Mouse (Mus musculus) cerebellum, postnatal 36 days (tissue): ENCODE measurements around the gene Cyp4f37.
A peak's percentile ranks its signal among the peaks of the same experiment; 100 is the strongest.
"Not testable (repeated sequence)": the region's sequence is repeated elsewhere in the genome, so short reads cannot be mapped to it uniquely, and the experiment has no call there.

Experiments used
- DNase-seq, 2 experiments: peaks; one replicate each; pipeline ENCODE4 v3.0.0; 2021 to 2022; ENCODE audit warnings: mixed read lengths in 2 of 2

The Cyp4f37 gene

GRCm38 (mm10) chr17:32621018-32621417 lies at the start of gene Cyp4f37:
Gene Cyp4f37 (plus strand): TSS chr17:32621309.
- not testable (repeated sequence) for DNase-seq

GRCm38 (mm10) chr17:32573286-32573685 lies 47.8 kb upstream of the Cyp4f37 start:
- DNase-seq: not testable (repeated sequence)

- no peak for DNase-seq
Observed at GRCm38 (mm10) chr17:32577496-32578186, 43.5 kb upstream of the Cyp4f37 start.

- no peak for DNase-seq
Observed at GRCm38 (mm10) chr17:32596494-32596893, 24.6 kb upstream of the Cyp4f37 start.

DNA sequence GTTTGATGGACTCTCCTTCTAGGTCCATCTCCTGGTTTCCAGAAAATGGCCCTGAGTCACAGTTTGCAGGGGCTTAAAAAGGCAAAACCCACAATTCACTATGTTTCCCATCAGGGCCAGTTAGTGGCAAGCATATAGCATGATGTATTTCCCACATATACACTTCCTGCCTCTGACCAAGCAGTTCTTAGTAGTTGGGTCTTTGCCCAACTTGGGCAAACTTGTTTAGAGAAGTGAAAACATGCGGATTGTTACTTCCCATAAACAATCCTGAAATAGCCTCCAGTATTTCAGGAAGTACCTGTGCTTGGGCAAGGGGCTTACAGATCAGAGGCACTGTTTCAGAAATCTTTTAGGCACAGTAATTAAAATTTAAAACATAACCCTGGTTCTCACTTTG lies 13.1 kb upstream of the Cyp4f37 start:
- no peak for DNase-seq

GRCm38 (mm10) chr17:32610231-32610630 lies 10.9 kb upstream of the Cyp4f37 start:
- not testable (repeated sequence) for DNase-seq

GRCm38 (mm10) chr17:32610896-32611295 lies 10.2 kb upstream of the Cyp4f37 start:
- DNase-seq: no peak

DNA sequence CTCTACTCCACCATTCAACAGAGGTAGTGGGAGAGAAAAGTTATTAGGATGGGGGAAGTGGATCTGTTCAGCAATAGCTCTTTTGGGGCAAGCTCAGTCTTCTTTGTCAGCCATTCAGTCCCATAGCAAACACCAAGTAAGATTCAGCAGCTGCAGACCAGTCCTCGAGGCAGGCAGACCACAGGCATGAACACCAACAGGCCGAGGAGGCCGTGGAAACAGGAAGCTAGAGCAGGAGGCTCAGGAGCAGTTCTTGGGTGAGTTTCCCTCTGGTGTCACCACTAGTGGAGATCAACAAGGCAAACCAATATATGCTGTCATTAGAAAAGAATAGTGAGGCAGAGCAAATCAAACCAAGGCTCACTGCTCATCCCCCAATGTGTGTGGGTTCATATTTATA lies 8.7 kb upstream of the Cyp4f37 start:
- no peak for DNase-seq

DNA sequence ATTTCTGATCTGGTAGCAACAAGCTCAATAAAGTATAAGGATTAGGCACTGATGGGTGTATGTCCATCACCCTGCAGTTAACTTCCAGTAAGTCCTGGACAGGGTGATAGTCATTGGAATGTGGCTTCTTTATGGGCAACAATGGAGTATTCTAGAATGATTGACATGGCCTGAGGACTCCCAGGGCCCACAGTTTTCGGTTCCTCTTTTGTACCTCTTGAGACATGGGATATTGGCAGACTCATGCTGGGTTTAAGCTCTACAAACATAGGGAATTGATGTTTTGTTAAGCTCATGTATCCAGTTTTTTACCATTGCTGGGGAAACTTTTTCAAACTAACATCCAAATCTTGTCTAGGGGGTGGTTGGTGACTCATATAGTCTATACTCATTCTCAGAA lies 3.9 kb upstream of the Cyp4f37 start:
- no peak for DNase-seq

- DNase-seq: not testable (repeated sequence)
Observed at GRCm38 (mm10) chr17:32629726-32630125, 8.6 kb downstream of the Cyp4f37 start.

GRCm38 (mm10) chr17:32631936-32632335 lies 10.8 kb downstream of the Cyp4f37 start:
- no peak for DNase-seq

DNA sequence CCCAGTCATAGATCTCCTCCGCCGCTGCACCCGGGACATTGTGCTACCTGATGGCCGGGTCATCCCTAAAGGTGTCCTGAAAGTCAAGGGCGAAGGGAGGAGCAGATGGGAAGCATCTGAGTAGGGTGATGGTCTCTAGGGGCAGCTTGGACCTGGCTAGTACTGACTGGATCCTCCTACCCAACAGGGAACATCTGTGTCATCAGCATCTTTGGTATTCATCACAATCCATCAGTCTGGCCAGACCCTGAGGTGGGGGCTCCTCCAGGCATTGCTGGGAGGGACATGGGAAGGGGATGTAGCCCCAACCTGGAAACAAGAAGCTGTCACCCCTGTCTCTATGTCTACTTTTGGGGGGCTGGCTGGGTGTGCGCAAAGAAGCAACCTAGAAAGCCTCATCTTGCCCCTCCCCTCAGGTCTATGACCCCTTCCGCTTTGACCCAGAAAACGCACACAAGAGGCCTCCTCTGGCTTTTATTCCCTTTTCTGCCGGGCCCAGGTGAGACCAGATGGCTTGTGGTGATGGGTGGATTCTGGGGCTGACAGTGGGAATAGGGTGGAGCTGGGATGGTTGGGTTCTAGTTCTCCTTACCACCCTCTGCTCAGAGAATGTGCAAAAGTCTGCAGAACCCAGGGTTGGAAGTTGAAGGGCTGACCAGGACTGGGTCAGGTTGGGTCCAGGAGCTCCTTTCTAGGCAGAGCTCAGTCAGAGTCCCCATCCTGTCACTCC lies 13.3 kb downstream of the Cyp4f37 start:
- DNase-seq: not testable (repeated sequence)

DNA sequence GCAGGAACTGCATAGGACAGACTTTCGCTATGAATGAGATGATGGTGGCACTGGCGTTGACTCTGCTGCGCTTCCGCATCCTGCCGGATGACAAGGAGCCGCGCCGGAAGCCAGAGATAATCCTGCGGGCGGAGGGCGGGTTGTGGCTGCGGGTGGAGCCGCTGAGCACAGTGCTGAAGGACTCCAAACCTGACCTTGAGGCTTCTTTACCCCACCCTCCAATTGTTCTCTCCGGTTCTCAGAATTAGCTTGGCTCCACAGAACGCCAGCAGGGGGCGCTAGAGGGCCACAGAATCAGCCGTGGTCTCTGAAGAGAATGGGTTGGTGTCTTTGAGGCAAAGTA lies 13.8 kb downstream of the Cyp4f37 start:
- peak; percentile 86 to 88 for DNase-seq

- DNase-seq: no peak
Observed at GRCm38 (mm10) chr17:32636341-32636740, 15.2 kb downstream of the Cyp4f37 start.

DNA sequence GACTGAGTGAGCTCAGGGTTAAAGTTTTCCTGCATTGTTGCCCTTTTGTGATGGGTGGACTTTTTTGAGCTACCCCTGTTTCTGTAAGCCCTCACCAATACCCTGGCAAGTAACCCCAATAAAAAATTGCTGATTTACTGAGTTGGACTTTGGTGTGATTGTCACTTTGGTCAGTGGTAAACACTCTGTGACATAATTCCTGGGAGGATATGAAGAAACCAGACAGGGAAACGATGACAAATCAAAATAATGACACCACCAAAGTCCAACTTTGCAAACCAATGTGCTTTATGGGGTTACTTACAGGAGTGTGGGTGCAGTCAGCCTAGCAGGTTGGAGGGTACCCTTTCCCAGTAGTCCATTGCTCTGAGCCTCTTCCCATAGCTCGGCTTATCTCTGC lies 16.0 kb downstream of the Cyp4f37 start:
- no peak for DNase-seq

GRCm38 (mm10) chr17:32646631-32647030 lies 25.5 kb downstream of the Cyp4f37 start:
- no peak for DNase-seq

DNA sequence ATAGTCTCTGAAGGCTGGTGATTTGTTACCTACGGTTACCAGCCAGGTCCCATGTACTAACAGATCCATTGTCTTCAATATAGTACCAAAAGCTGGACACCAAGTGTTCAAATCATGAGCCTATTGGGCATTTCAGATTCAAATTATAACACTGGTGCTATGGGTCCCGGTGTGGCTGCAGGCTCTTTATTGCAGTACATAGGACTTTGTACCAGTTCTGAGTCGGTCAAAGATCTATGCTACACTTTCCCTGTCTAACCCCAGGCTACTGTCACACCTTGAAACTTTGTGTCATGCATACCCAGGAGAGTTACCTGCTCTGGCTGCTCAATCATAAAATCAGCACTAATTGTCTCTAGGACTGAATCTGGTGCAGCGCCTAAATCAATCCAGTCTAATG lies 32.8 kb downstream of the Cyp4f37 start:
- no peak for DNase-seq

DNA sequence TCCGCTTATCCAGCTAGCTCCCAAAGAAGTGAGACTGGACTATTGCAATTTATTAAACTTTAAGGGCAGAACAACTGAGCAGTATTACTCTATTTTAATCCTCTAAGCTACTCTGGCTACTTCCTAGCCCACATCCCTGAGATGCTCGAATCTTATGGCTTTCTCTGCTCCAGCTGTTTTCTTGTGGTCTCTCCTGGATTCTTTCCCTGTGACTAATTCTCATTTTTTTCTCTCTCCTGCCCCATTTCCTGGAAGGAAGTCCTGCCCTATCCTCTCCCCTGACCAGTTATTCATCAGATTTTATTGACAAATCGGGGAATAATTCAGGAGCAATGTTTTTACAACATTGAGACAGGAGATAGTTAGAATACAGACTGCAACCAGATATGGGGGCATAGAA lies 35.9 kb downstream of the Cyp4f37 start:
- DNase-seq: no peak

GRCm38 (mm10) chr17:32658246-32658645 lies 37.1 kb downstream of the Cyp4f37 start:
- DNase-seq: no peak

DNA sequence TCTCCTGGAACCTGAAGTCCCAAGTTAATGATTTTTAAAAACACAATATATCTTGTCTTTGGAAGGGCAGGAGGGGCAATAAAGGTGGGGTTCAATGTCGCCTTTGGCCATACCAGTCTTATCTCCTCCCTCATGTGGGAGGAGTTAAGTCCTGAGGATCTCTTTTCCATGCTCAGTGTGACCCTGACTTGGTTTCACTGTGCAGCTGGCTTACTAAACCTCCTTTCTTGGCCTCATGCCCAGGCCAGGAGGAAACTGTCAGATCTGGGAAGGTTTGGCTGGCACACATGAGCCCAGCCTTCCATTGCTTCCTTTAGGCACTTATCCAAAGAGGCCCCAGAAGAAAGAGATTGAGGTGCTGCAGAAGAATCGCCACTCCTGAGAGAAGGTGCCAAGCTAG lies 37.6 kb downstream of the Cyp4f37 start, which contains the start of gene Cyp4f40:
Gene Cyp4f40, plus strand, starts transcription at position 189 of the 400 bp plus-strand sequence.
- peak; percentile 6 for DNase-seq

- no peak for DNase-seq
Observed at GRCm38 (mm10) chr17:32673976-32674375, 52.9 kb downstream of the Cyp4f37 start.

GRCm38 (mm10) chr17:32676040-32676635 lies 55.0 kb downstream of the Cyp4f37 start:
- DNase-seq: no peak

GRCm38 (mm10) chr17:32680404-32680803 lies 59.3 kb downstream of the Cyp4f37 start:
- DNase-seq: peak; percentile 29 to 58
